Mouse (Mus musculus) adrenal gland, adult 18-20 months (tissue): ENCODE data around the gene D10Wsu102e. TPM values are rescaled to one million over a fixed set of nuclear protein-coding genes. Genes with fewer than 3 reads are reported as not detected.
A peak's percentile ranks its signal among the peaks of the same experiment; 100 is the strongest.
"Not testable (repeated sequence)": the region's sequence is repeated elsewhere in the genome, so short reads cannot be mapped to it uniquely, and the experiment has no call there.

Experiments
- DNase-seq, 2 experiments: peaks; one replicate each; pipeline ENCODE4 v3.0.0; 2021 to 2022; ENCODE audit warnings: low spot score in 2 of 2
- total RNA-seq, 2 experiments: library from RNA; stranded (reverse); gene quantifications; 1 replicate in 1 of 2; 2 replicates in 1 of 2; pipeline ENCODE4 v1.2.3; 2021

D10Wsu102e gene
- total RNA-seq, 2 experiments from 2014 or later, result 0.73 to 0.74 TPM

GRCm38 (mm10) chr10:83384456-83385215 is 24.6 kb downstream of the D10Wsu102e start:
- no peak for DNase-seq

GRCm38 (mm10) chr10:83385330-83385910 is 25.4 kb downstream of the D10Wsu102e start:
- DNase-seq, result no peak

GRCm38 (mm10) chr10:83397336-83397735 is 37.3 kb downstream of the D10Wsu102e start:
- DNase-seq, result no peak

- not testable (repeated sequence) for DNase-seq
Observed at GRCm38 (mm10) chr10:83400896-83401295, 40.9 kb downstream of the D10Wsu102e start.

GRCm38 (mm10) chr10:83405031-83405430 is 45.0 kb downstream of the D10Wsu102e start:
- peak in 1 of 2 experiments; percentile 29 for DNase-seq

- DNase-seq, result no peak
Observed at GRCm38 (mm10) chr10:83405711-83406110, 45.7 kb downstream of the D10Wsu102e start.

- no peak for DNase-seq
Observed at GRCm38 (mm10) chr10:83407141-83407540, 47.1 kb downstream of the D10Wsu102e start.

- not testable (repeated sequence) for DNase-seq
Observed at GRCm38 (mm10) chr10:83418466-83418865, 58.4 kb downstream of the D10Wsu102e start.

GRCm38 (mm10) chr10:83448582-83448981 is 88.6 kb downstream of the D10Wsu102e start:
- no peak for DNase-seq

- DNase-seq, result no peak
Observed at GRCm38 (mm10) chr10:83457531-83457930, 97.5 kb downstream of the D10Wsu102e start.

- DNase-seq, result no peak
Observed at GRCm38 (mm10) chr10:83475226-83475625, 115.2 kb downstream of the D10Wsu102e start.

GRCm38 (mm10) chr10:83477286-83477685 is 117.3 kb downstream of the D10Wsu102e start:
- no peak for DNase-seq

- no peak for DNase-seq
Observed at GRCm38 (mm10) chr10:83490506-83490905, 130.5 kb downstream of the D10Wsu102e start.

- no peak for DNase-seq
Observed at GRCm38 (mm10) chr10:83497321-83497720, 137.3 kb downstream of the D10Wsu102e start.

- DNase-seq, result peak in 1 of 2 experiments; percentile 4
Observed at GRCm38 (mm10) chr10:83508962-83509660, 149.1 kb downstream of the D10Wsu102e start.

- DNase-seq, result no peak
Observed at GRCm38 (mm10) chr10:83511304-83511703, 151.3 kb downstream of the D10Wsu102e start.

GRCm38 (mm10) chr10:83513736-83514135 is 153.7 kb downstream of the D10Wsu102e start:
- DNase-seq, result no peak

GRCm38 (mm10) chr10:83520990-83521389 is 161.0 kb downstream of the D10Wsu102e start:
- no peak for DNase-seq

- DNase-seq, result not testable (repeated sequence)
Observed at GRCm38 (mm10) chr10:83524238-83524637, 164.2 kb downstream of the D10Wsu102e start.

GRCm38 (mm10) chr10:83530384-83530967 is 170.5 kb downstream of the D10Wsu102e start:
- no peak for DNase-seq

GRCm38 (mm10) chr10:83533258-83533909 is 173.4 kb downstream of the D10Wsu102e start:
- peak; percentile 40 to 44 for DNase-seq
